Mouse (Mus musculus) left cerebral cortex, adult 18-20 months (tissue): ENCODE measurements around the gene Ggt5. TPM values are rescaled to one million over a fixed set of nuclear protein-coding genes. Genes with fewer than 3 reads are reported as not detected.
"Not testable (repeated sequence)": the region's sequence is repeated elsewhere in the genome, so short reads cannot be mapped to it uniquely, and the experiment has no call there.

Experiments used
- DNase-seq, 2 experiments: peaks; one replicate each; pipeline ENCODE4 v3.0.0; 2021 to 2022; ENCODE audit warnings: low spot score in 2 of 2, mixed read lengths in 1 of 2
- long read RNA-seq, 2 experiments: library from polyadenylated mRNA; stranded (forward); transcript quantifications; one replicate each; pipeline ENCODE4 v2.0.0; 2021
- total RNA-seq, 2 experiments: library from RNA; stranded (reverse); gene quantifications; 2 replicates each; pipeline ENCODE4 v1.2.3; 2021

Ggt5 gene
- 1 to 10 TPM; 2.2 to 2.9 TPM for total RNA-seq
- long read RNA-seq, experiment 1, full-length matches to known transcripts = 2 of 3 reads
- long read RNA-seq, experiment 1, partial matches to known transcripts = 0 of 3 reads
- long read RNA-seq, experiment 1, other reads (novel, unspliced or antisense) = 1 of 3 reads
- long read RNA-seq, experiment 2, full-length matches to known transcripts = 4 of 6 reads
- long read RNA-seq, experiment 2, partial matches to known transcripts = 1 of 6 reads
- long read RNA-seq, experiment 2, other reads (novel, unspliced or antisense) = 1 of 6 reads

DNA sequence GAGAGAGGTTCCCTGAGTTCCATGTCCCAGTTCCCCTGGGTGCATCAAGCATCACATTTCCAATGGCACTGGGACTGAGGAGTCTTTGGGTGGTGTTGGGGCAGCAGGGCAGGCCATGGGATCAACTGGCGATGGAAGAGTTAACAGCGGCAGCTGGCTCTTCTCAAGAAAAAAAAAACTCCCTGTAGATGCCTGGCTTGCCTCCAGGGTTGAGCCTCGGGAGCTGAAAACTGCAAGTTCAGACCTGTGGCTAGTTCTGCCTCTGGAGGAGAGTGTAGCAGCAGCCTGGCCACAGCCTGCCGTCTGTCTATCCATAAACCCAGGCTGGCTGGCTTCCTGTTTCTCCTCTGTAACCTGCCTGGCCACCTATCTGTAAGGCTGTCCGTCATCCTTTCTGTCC, at the start of gene Ggt5:
TSS of gene Ggt5 (plus strand) at position 212 of the 400 bp plus-strand sequence.
- DNase-seq = no peak

DNA sequence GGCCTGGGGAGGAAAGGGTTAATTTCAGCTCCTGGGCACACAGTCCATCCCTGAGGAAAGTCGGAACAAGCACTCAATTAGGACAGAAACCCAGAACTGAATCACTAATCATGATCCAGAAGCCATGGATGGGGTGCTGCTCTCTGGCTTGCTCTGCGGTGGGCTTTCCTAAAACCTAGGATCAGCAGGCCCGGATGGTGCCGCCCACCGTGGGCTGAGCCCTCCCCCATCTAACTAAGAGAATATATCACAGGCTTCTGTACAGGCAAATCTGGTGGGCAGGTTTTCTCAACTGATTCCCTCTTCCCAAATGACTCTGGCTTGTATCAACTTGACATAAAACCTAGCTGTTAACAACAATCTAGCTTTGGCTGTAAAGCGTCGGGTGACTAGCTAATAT, 41.2 kb upstream of the Ggt5 start:
- no peak for DNase-seq

DNA sequence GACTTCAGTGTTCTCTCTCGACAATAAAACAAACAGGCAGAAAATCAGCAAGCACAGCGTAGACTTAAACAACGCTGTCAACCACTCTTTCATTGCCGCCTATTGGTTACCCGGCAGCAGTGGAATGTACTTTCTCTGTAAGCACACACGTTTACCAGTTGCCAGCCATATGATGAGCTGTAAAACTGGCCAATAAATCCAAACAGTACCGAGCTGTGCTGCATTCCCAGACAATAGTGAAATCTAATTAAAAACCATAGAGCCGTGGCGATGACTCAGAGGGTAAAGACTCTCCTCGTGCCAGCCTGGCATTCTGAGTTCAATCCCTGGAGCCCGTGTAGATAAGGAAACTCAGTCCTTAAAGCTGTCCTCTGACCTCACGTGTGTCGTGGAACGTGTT, 40.7 kb upstream of the Ggt5 start:
- no peak for DNase-seq

DNA sequence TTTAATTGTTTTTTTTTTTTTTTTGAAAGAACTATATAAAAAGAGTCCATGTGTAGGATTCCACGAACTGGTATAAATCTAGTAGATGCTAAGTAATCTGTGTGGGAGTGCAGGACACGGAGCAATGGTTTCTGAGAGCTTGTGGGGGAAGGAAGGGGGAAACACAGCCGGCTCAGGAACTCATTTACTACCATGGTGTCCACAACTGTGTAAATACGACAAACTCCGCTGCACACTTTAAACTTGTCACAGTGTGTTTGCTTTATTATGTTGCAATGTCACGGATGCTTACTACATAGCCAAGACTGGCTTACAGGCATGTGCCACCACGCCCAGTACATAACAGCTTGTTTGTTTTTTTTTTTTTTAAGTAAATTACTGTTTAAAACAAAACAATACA, 39.3 kb upstream of the Ggt5 start:
- no peak for DNase-seq

DNA sequence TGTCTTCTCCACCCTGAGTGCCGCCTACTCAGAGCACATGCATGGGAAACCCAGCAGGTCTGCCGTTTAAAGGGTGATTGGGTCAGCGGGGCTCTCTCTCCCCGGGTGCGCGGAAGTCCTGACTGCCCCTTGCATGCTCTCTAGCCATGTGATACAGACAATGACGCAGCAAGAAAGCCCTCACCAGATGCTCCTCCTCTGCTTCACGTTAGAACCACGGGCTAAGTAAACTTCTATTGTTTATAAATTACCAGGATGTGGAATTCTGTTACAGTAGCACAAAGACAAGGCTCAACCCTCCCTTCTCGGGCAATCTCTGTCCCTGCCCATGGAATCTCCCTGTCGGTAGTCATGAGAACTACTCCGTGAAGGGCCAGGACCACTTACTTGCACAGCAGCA, 38.0 kb upstream of the Ggt5 start:
- DNase-seq = no peak

DNA sequence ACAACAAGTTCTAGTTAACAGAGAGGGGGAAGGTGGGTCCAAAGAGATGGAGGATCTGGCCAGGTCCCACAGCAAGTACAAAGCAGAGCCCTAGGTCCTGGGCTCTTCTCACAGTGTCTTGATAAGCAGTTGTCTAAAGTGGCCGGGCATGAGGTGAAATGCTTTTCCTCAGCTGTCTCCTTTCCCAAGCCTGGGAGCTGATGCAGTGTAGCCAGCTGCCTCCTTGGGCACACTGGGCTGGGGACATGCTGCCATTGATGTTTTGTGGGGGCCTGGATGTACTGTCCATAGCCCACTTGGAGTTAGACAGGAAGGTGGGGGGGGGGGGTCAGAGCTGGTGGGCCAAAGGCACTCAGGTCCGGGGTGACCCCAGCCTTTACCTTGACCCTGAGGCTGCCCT, 37.0 kb upstream of the Ggt5 start:
- DNase-seq = no peak

DNA sequence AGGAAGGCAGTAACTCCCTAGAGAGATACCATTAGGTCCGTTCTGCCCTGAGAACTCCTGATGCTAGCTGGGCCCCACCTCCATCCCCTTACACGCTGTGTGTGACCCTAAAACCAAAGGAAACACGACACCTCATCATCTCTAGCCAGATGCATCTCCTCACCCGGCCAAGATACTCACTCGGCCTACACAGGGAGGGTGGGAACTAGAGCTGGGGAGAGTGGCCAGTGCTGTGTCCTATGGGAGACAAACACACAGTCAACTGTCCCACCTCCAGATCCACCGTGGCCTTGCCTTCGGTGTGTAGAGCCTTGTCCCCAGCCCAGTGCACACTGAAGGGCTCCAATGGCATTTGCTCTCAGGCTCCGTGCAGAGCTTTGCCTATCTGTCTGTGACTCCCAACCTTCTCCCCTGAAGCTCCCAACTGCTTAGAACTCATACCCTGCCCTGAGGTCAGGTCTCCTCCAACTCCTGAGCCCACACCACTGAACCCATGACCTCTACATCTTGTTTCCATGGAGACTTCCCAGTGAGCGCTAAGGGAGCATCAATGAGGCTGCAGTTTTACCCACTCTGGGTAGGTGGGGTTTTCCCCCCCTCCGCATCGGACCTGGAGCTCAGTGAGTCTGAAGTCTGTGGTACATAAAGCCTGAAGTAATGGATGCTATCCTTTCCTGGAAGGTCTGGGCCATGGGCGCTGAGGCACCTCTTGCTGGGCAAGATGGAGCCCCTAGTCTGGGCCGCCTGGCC, 36.3 kb upstream of the Ggt5 start:
- no peak for DNase-seq

DNA sequence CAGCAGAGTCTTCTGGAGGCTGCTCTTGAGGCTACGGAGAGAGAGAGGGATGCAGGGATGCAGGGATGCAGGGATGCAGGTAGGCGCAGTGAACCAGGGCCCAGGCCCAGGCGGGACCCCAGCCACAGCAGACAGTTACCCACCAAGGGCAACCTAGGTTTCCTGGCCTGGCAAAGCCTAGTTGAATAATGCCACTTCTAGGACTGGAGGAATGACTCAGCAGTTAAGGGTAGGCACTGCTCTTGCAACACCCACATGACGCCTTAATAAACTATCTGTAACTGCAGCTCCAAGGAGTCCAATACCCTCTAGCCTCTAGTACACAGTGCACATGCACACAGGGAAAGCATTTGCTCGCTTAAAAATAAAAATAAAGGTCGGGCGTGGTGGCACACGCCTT, 35.0 kb upstream of the Ggt5 start:
- no peak for DNase-seq

DNA sequence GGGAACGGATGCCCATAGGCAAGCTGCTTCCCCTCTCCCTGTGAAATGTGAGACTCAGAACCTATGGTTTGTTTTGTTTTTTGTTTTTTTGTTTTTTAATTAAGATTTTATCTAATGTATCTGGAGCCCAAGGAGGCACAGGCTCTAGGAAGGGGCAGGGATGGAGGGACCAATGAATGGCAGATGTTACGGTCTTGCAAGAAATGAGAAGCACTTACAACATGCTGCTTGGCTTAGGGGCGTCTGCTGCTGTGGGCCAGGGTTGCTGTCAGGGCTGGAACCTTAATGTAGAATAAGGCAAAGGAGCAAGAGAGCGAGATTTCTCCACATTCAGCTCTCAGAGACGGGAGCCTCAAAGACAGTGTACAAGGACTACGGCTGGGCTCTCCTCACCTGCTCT, 33.6 kb upstream of the Ggt5 start:
- DNase-seq = no peak

DNA sequence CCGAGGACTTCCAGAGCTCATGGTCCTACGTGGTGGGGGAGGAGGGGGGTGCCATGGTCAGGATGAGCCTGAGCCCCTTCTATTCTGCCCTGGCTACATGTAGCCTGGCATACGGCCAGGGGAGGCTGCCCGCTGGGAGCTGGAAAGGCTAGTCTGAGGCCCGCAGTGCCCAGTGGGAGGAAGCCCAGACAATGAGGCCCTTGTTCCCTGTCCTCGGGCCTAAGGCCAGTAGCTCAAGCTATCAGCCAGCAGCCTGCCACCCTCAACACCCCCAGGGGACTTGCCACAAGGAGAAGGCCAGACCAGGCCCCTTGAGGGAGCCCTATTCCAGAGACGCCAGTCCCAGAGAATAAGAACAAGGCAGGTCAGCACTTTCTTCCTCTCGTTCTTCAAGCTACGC, 33.1 kb upstream of the Ggt5 start:
- peak; percentile 53 to 66 for DNase-seq

DNA sequence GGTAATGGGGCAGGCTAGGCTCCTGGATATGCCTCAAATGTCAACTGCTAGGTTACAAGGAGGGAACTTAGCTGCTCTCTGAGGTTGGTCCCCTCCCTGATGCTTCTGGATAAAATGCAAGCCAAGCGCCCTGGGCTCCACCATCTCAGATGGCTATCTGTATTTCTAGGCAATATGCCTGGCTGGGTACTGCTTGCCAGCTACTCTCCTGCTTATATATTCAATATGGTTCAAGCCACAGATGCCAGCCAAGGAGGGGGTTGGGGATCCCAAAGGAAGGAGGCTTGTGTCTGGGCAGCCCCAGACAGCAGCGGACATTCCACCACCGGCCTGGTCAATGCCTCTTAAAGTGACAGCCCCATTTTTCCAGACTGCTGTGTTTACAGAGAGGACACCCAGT, 30.6 kb upstream of the Ggt5 start:
- peak; percentile 34 to 36 for DNase-seq

DNA sequence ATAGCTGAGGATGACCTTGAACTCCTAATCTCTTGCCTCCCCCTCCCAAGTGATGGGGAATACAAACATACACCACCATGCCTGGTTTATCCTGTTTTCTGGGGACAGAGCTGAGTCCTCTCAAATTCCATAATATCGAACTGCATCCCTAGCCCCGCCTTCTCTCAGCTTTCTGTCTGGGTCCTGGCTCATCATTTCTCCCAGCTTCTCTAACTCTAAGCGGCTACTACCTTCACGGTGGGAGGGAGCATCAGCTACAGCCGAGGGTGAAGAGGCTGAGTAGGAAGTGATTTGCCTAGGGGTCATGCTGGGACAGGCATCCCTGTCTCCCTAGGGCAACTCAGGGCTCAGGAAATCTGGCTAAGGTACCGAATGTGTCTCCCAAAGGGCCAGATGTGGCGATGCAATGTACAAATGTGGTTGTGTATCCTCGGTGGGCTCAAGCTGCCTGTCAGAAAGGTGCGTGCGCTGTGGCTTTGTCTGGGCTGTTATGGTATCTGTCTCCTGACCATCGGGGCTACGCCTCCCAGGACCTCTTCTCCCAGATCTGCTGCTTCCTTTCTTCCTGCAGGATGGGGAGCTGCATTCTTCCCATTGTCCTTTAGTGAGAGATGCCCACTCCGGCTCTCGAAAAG, 30.0 kb upstream of the Ggt5 start:
- DNase-seq = no peak

DNA sequence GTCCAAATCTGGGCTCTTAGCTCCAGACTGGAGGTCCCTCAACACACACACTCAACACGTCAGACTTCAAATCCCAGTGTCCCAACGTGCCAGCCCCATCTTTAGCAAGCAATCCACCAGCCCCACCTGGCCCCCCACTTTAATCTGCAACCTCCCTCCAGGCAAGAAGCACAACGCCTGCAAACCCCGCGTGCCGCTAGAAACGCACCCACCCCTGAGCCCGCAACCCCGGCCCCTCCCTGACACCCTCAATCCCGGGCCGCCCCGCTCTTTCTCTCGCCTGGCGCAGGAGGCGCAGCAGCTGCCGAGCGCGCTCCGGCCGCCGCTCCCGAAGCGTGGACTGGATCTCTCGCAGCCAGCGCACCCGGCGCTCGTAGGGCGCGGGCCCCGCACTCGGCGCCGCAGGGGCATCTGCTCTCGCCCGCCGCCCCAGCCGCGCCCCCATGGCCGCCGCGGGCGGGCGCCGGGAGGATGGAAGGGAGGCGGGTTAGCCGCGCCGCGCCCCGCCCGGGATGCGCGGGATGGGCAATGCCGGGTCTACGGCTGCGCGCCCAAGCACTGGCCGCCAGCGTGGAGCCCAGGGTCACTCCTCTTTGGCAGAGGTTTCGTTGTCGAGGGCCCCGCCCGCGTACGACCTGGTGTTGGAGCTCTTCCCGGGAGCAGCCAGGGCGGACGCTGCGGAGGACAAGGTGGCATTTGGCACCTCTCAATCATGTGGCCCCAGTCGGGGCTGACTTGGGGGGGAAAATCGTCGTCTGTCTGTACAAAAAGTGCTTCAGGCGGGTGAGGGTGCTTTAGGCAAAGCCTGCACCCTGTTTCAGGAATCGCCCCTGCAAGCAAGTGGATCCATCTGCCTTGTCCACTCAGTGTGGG, 29.2 kb upstream of the Ggt5 start, which contains the start of gene Lrrc75b:
TSS of gene Lrrc75b (minus strand) at position 655 of the 873 bp plus-strand sequence.
- peak; percentile 34 to 47 for DNase-seq

DNA sequence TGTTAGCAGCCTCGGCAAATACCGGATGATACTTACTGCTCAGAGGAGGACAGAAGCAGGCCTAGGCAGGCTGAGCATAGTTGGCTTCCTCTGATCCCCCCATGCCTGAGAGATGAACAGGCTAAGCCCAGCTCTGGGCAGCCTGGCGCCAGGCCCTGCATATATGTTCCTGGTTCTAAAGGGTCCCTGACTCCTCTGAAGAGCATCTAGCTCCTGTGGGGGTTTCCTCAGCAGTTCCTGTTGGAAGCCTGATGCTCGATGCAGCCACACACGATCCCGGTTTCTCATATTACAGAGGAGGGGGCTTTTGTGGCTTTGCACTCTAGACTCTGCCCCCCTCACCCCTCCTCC, 28.6 kb upstream of the Ggt5 start:
- DNase-seq = no peak

DNA sequence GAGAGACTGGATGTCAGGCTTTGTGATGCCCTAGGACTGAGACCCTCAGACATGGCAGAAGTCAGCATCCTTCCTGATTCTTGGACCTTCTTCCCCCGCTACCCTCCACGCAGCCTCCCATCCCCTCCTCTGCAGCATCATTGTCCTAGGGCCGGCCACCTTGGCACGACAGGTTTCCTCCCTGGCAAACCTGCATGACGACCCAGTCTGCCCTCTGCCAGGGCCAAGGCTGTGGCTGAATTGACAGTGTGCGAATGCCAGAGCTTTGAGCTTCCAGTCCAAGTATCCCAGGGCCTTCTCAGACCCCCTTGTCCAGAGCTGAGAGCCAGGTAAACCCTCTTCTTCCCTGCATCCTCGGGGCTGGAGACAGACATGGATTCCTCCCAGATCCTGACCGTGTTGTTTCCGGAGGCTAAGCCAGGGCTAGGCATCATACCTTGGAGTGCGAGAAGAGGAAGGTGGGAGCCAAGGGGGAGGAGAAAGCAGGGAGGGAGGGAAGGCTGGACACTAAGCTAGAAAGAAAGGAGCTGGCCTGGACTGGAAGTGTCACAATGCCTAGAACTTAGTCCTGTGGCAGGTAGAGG, 28.0 kb upstream of the Ggt5 start, which contains the start of gene Ggt1:
TSS of gene Ggt1 (plus strand) at position 534 of the 584 bp plus-strand sequence.
- no peak for DNase-seq

DNA sequence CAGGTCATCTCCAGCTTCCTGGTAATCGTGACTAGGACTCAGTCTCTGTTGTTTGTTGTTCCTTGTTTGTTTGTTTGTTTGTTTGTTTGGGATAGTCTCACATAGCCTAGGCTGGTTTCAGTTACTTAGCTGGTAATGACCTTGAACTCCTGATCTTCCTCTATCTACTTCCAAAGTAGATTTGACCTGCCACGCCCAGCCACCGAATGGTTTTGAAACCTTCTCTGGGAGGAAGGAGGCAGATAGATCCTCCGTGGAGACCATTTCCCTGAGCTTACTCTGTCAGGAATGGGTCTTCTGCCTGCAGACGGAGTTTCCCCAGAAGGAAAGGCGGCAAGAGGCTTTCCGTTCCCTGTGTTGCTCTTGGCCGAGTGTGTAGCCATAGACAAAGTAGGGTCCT, 26.5 kb upstream of the Ggt5 start:
- DNase-seq = no peak

DNA sequence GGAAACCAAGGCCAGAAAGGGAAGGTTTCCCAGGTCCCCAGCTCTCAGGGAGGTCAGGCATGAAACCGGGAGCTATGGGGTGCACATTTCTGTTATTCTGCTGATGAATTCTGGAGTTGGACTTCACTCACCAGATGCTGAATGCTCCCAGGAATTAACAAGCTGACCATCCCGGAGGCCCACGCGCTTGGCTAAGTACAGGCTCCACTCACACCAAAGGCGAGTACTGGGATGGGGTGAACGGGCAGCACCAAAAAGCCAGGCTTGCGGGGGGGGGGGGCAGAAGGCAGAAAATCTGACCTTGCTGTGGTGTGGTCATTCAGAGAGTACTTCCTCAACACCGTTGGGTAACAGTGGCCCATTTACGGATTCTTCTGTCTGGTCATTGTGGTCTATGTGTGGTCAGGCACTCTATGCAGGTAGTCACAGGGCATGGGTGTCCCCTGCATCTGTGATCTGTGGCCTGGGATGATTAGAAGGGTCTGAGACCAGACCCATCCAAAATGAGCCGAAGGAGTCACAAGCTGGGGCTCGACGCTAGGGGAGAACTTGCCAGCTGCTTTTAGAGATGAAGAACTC, 24.4 kb upstream of the Ggt5 start:
- no peak for DNase-seq

DNA sequence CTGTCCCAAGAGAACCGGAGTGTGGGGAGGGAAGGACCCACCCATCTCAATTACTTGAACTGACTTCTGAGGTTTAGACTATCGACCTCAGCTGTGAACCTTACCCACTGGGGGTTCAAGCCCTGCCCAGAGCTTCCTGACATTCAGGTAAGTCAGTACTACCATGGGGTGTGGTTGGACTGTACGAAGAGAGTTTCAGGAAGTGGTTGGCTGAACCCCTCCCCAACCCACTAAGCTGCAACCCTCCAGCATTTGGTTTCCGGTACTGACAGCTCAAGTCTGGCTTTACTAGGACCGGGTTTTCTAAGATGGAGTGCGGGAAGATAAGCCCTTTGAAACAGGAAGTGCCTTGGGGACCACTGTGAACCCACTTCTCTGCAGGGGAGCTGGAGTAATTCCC, 23.7 kb upstream of the Ggt5 start:
- DNase-seq = no peak

DNA sequence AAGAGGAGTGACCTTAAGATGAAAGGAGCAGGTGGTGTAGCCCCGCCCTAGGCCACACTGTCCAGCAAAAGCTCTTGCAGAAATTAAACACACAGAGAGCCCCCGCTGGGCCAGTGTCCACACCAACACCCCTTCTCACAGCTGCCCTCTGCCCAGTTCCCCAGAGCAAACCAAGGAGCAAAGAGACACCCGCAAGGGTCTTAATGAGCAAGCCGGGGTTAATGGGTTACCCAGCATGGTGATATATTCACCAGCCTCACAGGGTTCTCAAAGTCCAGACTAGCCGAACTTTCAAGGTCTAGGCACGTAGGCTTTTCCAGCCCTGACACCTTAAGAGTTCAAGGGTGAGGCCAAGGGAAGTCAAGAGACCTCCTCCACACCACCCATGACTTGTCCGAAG, 23.2 kb upstream of the Ggt5 start:
- DNase-seq = no peak

DNA sequence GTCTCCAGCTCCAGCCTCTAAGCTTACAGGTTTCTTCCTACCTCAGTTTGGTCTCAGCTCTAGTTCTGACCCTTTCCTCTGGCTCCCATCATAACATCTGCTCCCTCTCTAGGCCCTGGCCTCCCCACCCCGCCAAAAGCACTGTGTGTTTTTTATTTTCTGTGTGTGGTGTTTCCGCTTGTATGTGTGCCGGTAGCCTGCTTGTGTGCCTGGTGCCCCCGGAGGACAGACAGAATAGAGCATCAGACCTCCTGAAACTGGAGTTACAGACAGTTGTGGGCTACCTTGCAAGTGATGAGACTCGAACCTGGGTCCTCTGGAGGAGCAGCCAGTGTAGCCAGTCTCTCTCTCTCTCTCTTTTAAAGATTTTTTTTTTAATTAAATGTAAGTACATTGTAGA, 22.8 kb upstream of the Ggt5 start:
- DNase-seq = no peak

DNA sequence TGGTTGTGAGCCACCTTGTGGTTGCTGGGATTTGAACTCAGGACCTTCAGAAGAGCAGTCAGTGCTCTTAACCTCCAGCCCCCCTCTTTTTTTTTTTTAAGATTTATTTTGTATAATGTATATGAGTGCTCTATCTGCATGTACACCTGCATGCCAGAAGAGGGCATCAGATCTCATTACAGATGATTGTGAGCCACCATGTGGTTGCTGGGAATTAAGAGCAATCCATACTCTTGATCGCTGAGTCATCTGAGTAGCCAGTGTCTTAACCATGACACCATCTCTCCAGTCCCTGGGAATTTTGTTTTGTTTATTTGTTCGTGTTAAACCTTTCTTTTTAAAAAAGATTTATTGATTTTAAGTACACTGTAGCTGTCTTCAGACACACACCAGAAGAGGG, 22.4 kb upstream of the Ggt5 start:
- not testable (repeated sequence) for DNase-seq
